Mouse (Mus musculus) E14TG2a.4 (cell line): ENCODE data around the gene Medag.

Source experiments
- H3K27me3 ChIP-seq: 2 replicates; pipeline ENCODE4 v1.6.1; 2014; ENCODE audit warnings: low read length, control low read depth; ENCODE audit not compliant: insufficient read depth
- H3K36me3 ChIP-seq: 2 replicates; pipeline ENCODE4 v1.6.1; 2014; ENCODE audit warnings: low read length, control low read depth; ENCODE audit not compliant: insufficient read depth
- H3K4me1 ChIP-seq: replicated peaks from 2 replicates; pipeline ENCODE4 v1.6.1; 2014; ENCODE audit warnings: low read depth, low read length, control low read depth
- H3K4me3 ChIP-seq: replicated peaks from 2 replicates; pipeline ENCODE4 v1.5.1; 2014; ENCODE audit warnings: mild to moderate bottlenecking, low read length
- H3K9me3 ChIP-seq: 2 replicates; pipeline ENCODE4 v1.6.1; 2014; ENCODE audit warnings: low read length, control low read depth
- CTCF ChIP-seq: conservative IDR thresholded peaks from 2 replicates; pipeline ENCODE4 v1.5.1; 2014; ENCODE audit warnings: low read length
- NANOG ChIP-seq: IDR thresholded peaks from 2 replicates; pipeline ENCODE4 v1.6.1; 2014; ENCODE audit warnings: borderline replicate concordance, low read length, mixed read lengths
- POU5F1 ChIP-seq: IDR thresholded peaks from 2 replicates; pipeline ENCODE4 v1.6.1; 2014; ENCODE audit warnings: low read length, borderline replicate concordance

Gene Medag

GRCm38 (mm10) chr5:149380388-149380916 lies 31.1 kb upstream of the Medag start:
- TF ChIP-seq POU5F1 = no peak
- no peak for TF ChIP-seq NANOG
- no peak for TF ChIP-seq CTCF

GRCm38 (mm10) chr5:149381948-149382347 lies 29.6 kb upstream of the Medag start:
- Histone ChIP-seq H3K36me3 (no peaks in the 10 kb centered on the region), H3K27me3 (peaks cover 26% of the 10 kb centered on the region), H3K4me3 (no peak overlapping the region), H3K9me3 (peaks cover 15% of the 10 kb centered on the region), H3K4me1 (peaks cover 47% of the 10 kb centered on the region)
- no peak for TF ChIP-seq CTCF
- no peak for TF ChIP-seq POU5F1
- TF ChIP-seq NANOG = no peak

More at GRCm38 (mm10) chr5:149380388-149380916, 31.1 kb upstream of the Medag start:
- H3K4me1 ChIP-seq = peaks cover 61% of the 10 kb centered on the region
- H3K36me3 ChIP-seq = no peaks in the 10 kb centered on the region
- H3K4me3 ChIP-seq = no peak overlapping the region; the same call in 1 of the 2 replicates
- H3K9me3 ChIP-seq = no peaks in the 10 kb centered on the region
- H3K27me3 ChIP-seq = peaks cover 30% of the 10 kb centered on the region

- Histone ChIP-seq H3K36me3 (no peaks in the 10 kb centered on the region), H3K9me3 (peaks cover 16% of the 10 kb centered on the region), H3K4me1 (peaks cover 42% of the 10 kb centered on the region), H3K4me3 (no peak overlapping the region), H3K27me3 (peaks cover 20% of the 10 kb centered on the region)
- no peak for TF ChIP-seq CTCF
- TF ChIP-seq NANOG = no peak
- TF ChIP-seq POU5F1 = no peak
Observed at GRCm38 (mm10) chr5:149382601-149383000, 28.9 kb upstream of the Medag start.

GRCm38 (mm10) chr5:149385228-149385961 lies 26.2 kb upstream of the Medag start:
- H3K36me3 ChIP-seq = no peaks in the 10 kb centered on the region
- H3K27me3 ChIP-seq = no peaks in the 10 kb centered on the region
- peaks cover 42% of the 10 kb centered on the region for H3K4me1 ChIP-seq
- H3K4me3 ChIP-seq = no peak overlapping the region
- peaks cover 16% of the 10 kb centered on the region for H3K9me3 ChIP-seq
- TF ChIP-seq NANOG = no peak
- no peak for TF ChIP-seq CTCF
- no peak for TF ChIP-seq POU5F1

GRCm38 (mm10) chr5:149386294-149386850 lies 25.2 kb upstream of the Medag start:
- Histone ChIP-seq H3K9me3 (peaks cover 16% of the 10 kb centered on the region), H3K27me3 (no peaks in the 10 kb centered on the region), H3K4me1 (peaks cover 37% of the 10 kb centered on the region), H3K4me3 (no peak overlapping the region), H3K36me3 (no peaks in the 10 kb centered on the region)
- no peak for TF ChIP-seq CTCF
- no peak for TF ChIP-seq POU5F1
- TF ChIP-seq NANOG = no peak

GRCm38 (mm10) chr5:149388947-149389346 lies 22.6 kb upstream of the Medag start:
- H3K4me3 ChIP-seq = no peak overlapping the region
- H3K4me1 ChIP-seq = peaks cover 31% of the 10 kb centered on the region
- H3K36me3 ChIP-seq = no peaks in the 10 kb centered on the region
- no peaks in the 10 kb centered on the region for H3K27me3 ChIP-seq
- H3K9me3 ChIP-seq = peaks cover 16% of the 10 kb centered on the region
- TF ChIP-seq NANOG = no peak
- TF ChIP-seq CTCF = no peak
- no peak for TF ChIP-seq POU5F1

- Histone ChIP-seq H3K27me3 (no peaks in the 10 kb centered on the region), H3K36me3 (no peaks in the 10 kb centered on the region), H3K9me3 (peaks cover 16% of the 10 kb centered on the region), H3K4me1 (peaks cover 31% of the 10 kb centered on the region), H3K4me3 (no peak overlapping the region)
- TF ChIP-seq POU5F1 = no peak
- TF ChIP-seq CTCF = no peak
- no peak for TF ChIP-seq NANOG
Observed at GRCm38 (mm10) chr5:149389548-149390211, 21.9 kb upstream of the Medag start.

- H3K4me1 ChIP-seq = peaks cover 31% of the 10 kb centered on the region
- peaks cover 3% of the 10 kb centered on the region; the same call in 1 of the 2 replicates for H3K9me3 ChIP-seq
- no peaks in the 10 kb centered on the region for H3K36me3 ChIP-seq
- no peak for TF ChIP-seq NANOG
- no peak for TF ChIP-seq CTCF
- H3K4me3 ChIP-seq = no peak overlapping the region
- no peaks in the 10 kb centered on the region for H3K27me3 ChIP-seq
Observed at GRCm38 (mm10) chr5:149391574-149392375, 19.8 kb upstream of the Medag start.
